Mouse (Mus musculus): ENCODE measurements around the gene Ptma.
"Not testable (repeated sequence)": the region's sequence is repeated elsewhere in the genome, so short reads cannot be mapped to it uniquely, and the experiment has no call there.

Gene Ptma

DNA sequence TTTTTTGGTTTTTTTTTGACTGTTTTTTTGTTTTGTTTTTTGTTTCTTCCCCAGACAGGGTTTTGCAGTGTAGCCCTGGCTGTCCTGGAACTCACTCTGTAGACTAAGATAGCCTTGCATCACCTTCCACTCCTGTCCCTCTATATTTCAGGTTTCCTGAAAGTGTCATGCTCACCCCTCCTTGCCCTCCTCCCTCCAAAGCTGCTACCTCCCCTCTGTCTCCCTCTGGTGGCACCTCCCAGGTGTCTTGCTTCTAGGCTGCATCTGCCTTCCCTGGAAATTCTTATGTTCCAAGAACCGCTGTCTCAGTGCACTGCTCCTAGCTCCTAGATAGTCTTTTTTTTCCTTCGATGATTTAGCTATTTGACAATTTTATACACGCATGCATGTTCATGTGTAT, 11.9 kb downstream of the Ptma start:
- DNase-seq (ENCODE audit: extremely low spot score, low read depth, low spot score), result no peak

DNA sequence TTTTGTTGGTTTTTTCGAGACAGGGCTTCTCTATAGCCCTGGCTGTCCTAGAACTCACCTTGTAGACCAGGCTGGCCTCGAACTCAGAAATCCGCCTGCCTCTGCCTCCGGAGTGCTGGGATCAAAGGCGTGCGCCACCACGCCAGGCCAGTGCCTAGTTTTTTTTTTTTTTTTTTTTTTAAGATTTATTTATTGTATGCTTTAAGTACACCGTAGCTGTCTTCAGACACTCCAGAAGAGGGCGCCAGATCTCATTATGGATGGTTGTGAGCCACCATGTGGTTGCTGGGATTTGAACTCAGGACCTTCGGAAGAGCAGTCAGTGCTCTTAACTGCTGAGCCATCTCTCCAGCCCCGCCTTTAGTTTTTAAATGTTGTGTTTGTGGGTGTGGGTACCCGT, 13.1 kb downstream of the Ptma start:
- DNase-seq (ENCODE audit: extremely low spot score, low read depth, low spot score), result not testable (repeated sequence)

DNA sequence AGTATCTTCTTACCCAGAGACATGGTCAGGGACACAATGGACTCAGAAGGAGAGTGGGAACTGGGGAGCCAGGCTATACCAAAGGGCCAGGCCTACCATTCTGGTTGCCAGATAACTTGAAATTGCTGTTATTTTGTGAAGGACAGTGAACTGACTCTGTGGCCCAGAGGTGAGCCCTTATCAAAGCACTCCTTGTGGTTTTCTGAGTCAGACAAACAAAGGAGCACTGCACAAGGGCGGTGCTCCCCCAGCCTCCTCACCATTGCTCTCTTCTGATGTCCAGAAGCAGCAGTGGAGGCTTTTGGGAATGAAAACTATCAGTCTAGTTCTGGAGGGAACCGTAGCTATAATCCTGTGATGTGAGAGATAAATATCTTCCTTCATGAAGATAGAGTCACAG, 16.1 kb downstream of the Ptma start:
- DNase-seq (ENCODE audit: extremely low spot score, low read depth, low spot score), result no peak

DNA sequence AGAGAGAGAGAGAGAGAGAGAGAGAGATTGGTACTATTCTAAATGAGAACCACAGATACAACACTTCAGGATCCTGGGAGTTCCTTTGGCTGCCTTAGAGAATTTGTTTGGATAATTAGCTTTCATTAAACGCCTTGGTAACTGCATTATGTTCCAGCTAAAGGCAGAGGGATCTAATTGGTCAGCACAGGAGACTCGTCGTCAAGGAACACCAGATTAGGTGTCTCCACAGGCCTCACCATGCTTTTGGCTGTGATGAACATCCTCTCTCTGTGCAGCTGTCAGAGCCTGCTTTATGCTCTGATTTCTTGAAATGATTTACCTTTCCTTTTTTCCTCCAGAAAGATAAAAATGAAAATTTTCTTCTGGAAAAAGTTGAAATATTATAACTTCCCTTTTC, 20.3 kb downstream of the Ptma start:
- DNase-seq (ENCODE audit: extremely low spot score, low read depth, low spot score), result no peak

DNA sequence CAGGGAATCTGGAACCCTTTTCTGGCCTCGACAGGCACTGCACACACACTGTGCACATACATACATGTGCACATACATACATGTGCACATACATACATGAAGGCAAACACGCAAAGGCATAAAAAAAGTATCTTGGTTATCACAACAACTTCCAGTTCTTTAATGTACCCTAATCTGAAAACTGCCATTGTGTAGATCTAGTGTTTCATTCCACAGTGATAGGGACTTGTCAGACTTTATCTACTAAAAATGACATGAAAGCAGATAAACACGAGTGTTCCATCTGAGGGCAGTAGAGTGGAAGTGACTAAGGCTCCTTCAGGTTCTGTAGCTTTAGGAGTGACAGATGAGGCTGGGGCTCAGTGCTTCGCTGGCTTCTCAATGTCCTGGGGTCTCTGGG, 24.8 kb downstream of the Ptma start:
- DNase-seq (ENCODE audit: extremely low spot score, low read depth, low spot score), result no peak

DNA sequence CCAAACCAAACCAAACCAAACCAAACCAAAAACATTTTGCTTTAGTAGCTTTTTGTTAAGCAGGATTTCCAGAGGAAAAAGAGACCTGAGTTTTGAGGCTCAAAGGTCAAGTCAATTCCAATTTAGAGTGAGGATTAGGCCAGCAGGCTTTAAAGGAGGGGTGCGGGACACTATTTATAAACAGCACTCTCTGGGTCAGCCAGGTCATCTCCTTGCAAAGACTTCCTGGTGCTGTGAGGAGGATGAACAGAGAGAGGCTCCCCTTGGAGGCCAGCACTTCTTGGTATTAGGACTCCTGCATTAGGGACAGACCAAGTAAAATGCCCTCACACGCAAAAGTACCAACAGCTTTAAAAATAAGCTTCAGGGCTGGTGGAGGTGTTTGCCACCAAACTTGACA, 25.4 kb downstream of the Ptma start:
- no peak for DNase-seq (ENCODE audit: extremely low spot score, low read depth, low spot score)

DNA sequence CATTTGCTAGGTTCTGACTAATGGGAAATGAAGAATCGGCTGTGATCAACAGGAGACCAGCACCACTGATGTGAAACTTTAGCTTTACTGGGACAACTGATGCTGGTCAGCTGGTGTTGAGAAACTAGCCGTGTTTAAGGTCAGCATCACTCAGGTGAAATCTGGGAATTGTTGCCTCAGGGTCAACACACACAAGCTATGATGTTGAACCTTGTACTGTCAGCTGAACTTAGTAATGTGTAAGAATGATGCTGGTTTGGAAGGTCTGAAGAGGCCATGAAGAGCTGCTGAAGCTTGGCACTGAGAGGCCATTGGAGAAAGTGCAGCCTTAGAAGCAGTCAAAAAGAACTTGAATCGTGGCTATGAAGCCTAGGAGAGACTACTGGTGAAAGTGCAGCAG, 29.1 kb downstream of the Ptma start:
- DNase-seq (ENCODE audit: extremely low spot score, low read depth, low spot score), result no peak

DNA sequence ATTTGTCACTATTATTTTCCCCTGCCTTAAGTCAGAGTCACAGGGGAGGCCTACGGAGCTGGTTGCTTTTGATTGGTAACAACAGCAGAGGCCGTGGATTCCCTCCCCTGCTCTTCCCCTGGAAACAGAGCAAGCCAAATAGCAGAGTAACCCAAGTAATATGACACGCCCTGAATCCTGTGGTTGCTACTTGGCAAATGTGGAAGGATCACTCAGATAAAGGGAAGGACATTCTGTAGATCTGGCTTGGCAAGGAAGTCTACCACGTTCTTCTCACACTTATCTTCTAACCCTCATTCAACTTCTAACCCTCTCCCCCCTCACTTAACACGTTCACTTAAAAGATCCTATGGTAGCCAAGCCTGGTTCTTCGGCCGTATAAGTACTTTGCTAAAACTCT, 31.3 kb downstream of the Ptma start:
- no peak for DNase-seq (ENCODE audit: extremely low spot score, low read depth, low spot score)

DNA sequence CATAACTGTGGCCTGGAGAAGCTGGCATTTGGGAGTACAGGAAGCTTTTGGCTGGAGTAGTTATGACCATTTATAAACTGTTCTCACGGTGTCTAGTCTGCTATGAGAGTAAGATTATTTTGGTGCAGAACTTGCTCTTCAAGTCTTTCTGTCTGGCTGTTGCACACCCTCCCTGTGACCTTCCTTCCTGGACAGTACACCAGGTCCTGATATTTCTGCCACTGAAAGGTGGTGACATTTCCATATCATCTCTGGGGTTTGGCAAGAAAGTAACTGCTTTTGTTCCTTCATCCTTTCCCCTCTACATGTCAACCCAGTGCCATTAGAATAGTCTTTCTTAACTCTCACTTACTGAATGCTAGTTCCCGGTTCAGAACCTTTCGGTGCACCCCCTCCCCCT, 32.7 kb downstream of the Ptma start:
- DNase-seq (ENCODE audit: extremely low spot score, low read depth, low spot score), result no peak

DNA sequence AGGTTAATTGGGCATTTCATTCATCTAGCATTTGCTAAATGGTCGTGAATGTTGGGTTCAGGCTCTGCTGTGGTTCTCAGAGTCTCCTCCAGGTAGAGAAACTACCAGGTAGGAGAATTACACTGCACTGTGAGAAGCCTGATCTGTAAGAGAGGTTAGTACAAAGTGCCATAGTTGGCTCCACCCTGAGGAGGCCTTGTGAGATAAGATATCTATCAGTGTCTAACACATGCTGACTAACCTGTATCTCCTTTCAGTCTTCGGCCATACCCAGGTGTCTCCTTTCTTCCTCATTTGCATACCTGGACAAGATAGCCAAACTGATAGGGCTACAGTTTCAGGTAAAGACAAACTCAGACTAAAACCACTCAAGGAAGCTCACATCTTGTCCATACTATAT, 36.1 kb downstream of the Ptma start:
- no peak for DNase-seq (ENCODE audit: extremely low spot score, low read depth, low spot score)

DNA sequence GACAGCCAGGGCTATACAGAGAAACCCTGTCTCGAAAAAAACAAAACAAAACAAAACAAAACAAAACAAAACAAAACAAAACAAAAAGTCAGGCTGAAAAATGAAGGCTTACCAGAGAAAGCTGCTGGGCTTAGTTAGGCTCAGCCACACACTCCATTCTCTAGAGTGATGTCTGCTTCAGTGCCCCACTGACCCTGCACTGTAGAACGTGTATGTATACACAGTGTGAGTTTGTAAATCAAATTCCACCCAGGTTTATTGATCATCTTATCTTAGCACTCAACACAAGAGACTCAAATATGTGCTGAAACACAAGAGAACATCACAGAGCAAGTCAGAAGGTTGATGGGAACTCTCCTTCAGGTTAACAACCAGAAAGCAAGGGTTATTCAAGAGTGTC, 41.9 kb downstream of the Ptma start:
- DNase-seq (ENCODE audit: extremely low spot score, low read depth, low spot score), result no peak

DNA sequence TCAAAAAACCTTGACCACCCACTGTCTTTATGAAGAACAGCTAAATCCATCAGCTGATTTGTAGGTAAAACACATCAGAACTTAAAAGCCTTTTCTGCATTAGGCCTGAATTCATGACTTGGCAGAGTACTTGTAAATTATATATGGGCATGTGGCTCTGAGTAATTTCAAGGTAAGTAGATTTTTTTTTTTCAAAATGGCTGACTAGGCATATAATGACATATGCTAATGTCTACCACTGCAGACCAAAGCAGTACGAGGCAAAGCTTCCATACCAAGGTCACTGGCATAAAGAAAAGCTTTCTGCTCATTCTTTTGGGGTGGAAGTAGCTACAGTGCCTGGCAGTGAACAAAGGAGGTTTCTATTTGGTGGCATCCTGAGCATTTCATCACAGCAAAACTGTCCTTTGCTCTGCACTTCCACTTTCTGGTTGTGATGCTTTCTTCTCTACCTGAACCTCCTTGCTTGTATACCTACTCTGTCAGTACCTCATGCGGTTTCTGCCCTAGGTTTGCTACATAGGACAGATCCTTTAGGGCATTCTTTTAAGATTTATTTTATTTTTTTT, 42.9 kb downstream of the Ptma start:
- no peak for DNase-seq (ENCODE audit: extremely low spot score, low read depth, low spot score)

DNA sequence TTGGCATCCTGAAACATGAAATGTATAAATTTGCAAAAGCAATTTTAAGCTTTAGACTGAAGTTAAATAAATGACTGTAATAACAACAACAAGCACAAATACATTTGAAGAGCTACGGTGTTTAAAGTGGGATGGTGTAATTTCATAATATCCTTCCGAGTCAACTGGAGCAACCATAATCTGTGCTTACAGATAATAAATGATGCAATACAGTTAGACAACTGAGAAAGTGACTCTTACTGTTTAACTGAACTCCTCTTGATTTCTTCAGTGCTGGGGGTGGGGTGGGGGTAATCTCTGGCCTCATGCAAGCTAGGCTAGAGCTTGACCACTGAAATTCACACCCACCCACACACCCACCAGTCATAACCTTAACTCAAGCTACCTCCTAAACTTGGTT, 44.9 kb downstream of the Ptma start:
- no peak for DNase-seq (ENCODE audit: extremely low spot score, low read depth, low spot score)

DNA sequence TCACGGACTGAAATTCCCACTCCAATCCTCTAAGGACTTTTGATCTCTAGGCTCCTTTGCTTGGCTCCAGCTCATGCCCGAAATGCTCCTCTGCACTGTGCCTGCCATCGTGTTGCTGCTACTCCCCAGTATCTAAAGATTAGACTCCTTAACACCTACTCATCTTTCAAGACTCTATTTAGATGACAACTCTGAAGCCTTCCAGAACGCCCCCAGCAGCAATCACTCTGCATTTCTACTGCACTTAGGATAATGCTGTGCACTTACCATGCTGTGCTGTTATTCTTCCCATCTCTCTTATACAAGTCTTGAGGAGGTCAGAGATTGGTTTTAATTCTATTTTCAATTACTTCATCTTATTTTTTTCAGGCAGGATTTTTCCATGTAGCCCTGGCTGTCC, 45.4 kb downstream of the Ptma start:
- no peak for DNase-seq (ENCODE audit: extremely low spot score, low read depth, low spot score)
